Mouse (Mus musculus): ENCODE results near the gene Gm45717. TPM values are rescaled to one million over a fixed set of nuclear protein-coding genes. Genes with fewer than 3 reads are reported as not detected.
"Not testable (repeated sequence)": the region's sequence is repeated elsewhere in the genome, so short reads cannot be mapped to it uniquely, and the experiment has no call there.

Gm45717 gene
- total and polyA plus RNA-seq, 3 experiments: not detected

GRCm38 (mm10) chr7:140981704-140982103 is 26.0 kb upstream of the Gm45717 start:
- Histone ChIP-seq H3K27me3 (ENCODE audit: insufficient read depth, low read length) (peaks cover 21% of the 10 kb centered on the region), H3K4me3 (ENCODE audit: low read depth, low read length) (no peak overlapping the region), H3K36me3 (replicated peaks) (no peaks in the 10 kb centered on the region), H3K9me3 (replicated peaks) (0 out of 2 replicates have a peak, but pooled peaks cover 2% of the 10 kb centered on the region), H3K4me1 (ENCODE audit: insufficient read depth, low read depth, low read length) (peaks cover 9% of the 10 kb centered on the region; the same call in 1 of the 2 replicates)
- ATAC-seq (ENCODE audit: extremely low read depth, insufficient number of reproducible peaks, low FRiP score, poor library complexity, severe bottlenecking) (no peak; the same call in 1 of the 2 replicates), DNase-seq (ENCODE audit: low spot score) (no peak)
- no peak for TF ChIP-seq TAL1 (conservative IDR thresholded peaks at IDR 0.05; ENCODE audit: low read depth, low read length)
- no peak for TF ChIP-seq CTCF (IDR thresholded peaks at IDR 0.05; ENCODE audit: low read depth, low read length)
- no peak for TF ChIP-seq GATA2 (IDR thresholded peaks at IDR 0.05; ENCODE audit: borderline replicate concordance, low read depth, low read length)
- no peak for TF ChIP-seq GATA1 (IDR thresholded peaks at IDR 0.05; ENCODE audit: borderline replicate concordance, low read length)

- H3K9me3 ChIP-seq (replicated peaks); H3K4me1 ChIP-seq (ENCODE audit: insufficient read depth, low read depth, low read length); H3K36me3 ChIP-seq (replicated peaks); H3K4me3 ChIP-seq (ENCODE audit: low read depth, low read length); ATAC-seq (ENCODE audit: extremely low read depth, insufficient number of reproducible peaks, low FRiP score, poor library complexity, severe bottlenecking); DNase-seq (ENCODE audit: low spot score): not testable (repeated sequence)
- H3K27me3 ChIP-seq (ENCODE audit: insufficient read depth, low read length): peaks cover 12% of the 10 kb centered on the region; the same call in 1 of the 2 replicates
Measured at GRCm38 (mm10) chr7:140976720-140977119, 21.0 kb upstream of the Gm45717 start.

GRCm38 (mm10) chr7:140975465-140975864 is 19.7 kb upstream of the Gm45717 start:
- Histone ChIP-seq H3K9me3 (replicated peaks) (no peaks in the 10 kb centered on the region), H3K36me3 (replicated peaks) (no peaks in the 10 kb centered on the region), H3K27me3 (ENCODE audit: insufficient read depth, low read length) (peaks cover 17% of the 10 kb centered on the region; the same call in 1 of the 2 replicates), H3K4me3 (ENCODE audit: low read depth, low read length) (no peak overlapping the region), H3K4me1 (ENCODE audit: insufficient read depth, low read depth, low read length) (no peaks in the 10 kb centered on the region; the same call in 1 of the 2 replicates)
- ATAC-seq (ENCODE audit: extremely low read depth, insufficient number of reproducible peaks, low FRiP score, poor library complexity, severe bottlenecking) (no peak), DNase-seq (ENCODE audit: low spot score) (no peak)
- no peak for TF ChIP-seq GATA1 (IDR thresholded peaks at IDR 0.05; ENCODE audit: borderline replicate concordance, low read length)
- TF ChIP-seq GATA2 (IDR thresholded peaks at IDR 0.05; ENCODE audit: borderline replicate concordance, low read depth, low read length): no peak
- TF ChIP-seq CTCF (IDR thresholded peaks at IDR 0.05; ENCODE audit: low read depth, low read length): no peak
- no peak for TF ChIP-seq TAL1 (conservative IDR thresholded peaks at IDR 0.05; ENCODE audit: low read depth, low read length)
- no peak for TF ChIP-seq POLR2AphosphoS5 (IDR thresholded peaks at IDR 0.05; ENCODE audit: insufficient replicate concordance, low read depth, low read length)

GRCm38 (mm10) chr7:140974940-140975339 is 19.2 kb upstream of the Gm45717 start:
- Histone ChIP-seq H3K4me3 (ENCODE audit: low read depth, low read length) (no peak overlapping the region), H3K9me3 (replicated peaks) (no peaks in the 10 kb centered on the region), H3K4me1 (ENCODE audit: insufficient read depth, low read depth, low read length) (no peaks in the 10 kb centered on the region; the same call in 1 of the 2 replicates), H3K36me3 (replicated peaks) (no peaks in the 10 kb centered on the region), H3K27me3 (ENCODE audit: insufficient read depth, low read length) (peaks cover 21% of the 10 kb centered on the region; the same call in 1 of the 2 replicates)
- TF ChIP-seq GATA1 (IDR thresholded peaks at IDR 0.05; ENCODE audit: borderline replicate concordance, low read length) (no peak), POLR2AphosphoS5 (IDR thresholded peaks at IDR 0.05; ENCODE audit: insufficient replicate concordance, low read depth, low read length) (no peak), CTCF (IDR thresholded peaks at IDR 0.05; ENCODE audit: low read depth, low read length) (no peak), GATA2 (IDR thresholded peaks at IDR 0.05; ENCODE audit: borderline replicate concordance, low read depth, low read length) (no peak)
- ATAC-seq (ENCODE audit: extremely low read depth, insufficient number of reproducible peaks, low FRiP score, poor library complexity, severe bottlenecking) (no peak), DNase-seq (ENCODE audit: low spot score) (no peak)

- Histone ChIP-seq H3K9me3 (replicated peaks) (no peaks in the 10 kb centered on the region), H3K27me3 (ENCODE audit: insufficient read depth, low read length) (peaks cover 27% of the 10 kb centered on the region), H3K36me3 (replicated peaks) (no peaks in the 10 kb centered on the region), H3K4me1 (ENCODE audit: insufficient read depth, low read depth, low read length) (no peaks in the 10 kb centered on the region; the same call in 1 of the 2 replicates), H3K4me3 (ENCODE audit: low read depth, low read length) (no peak overlapping the region)
- no peak for TF ChIP-seq POLR2AphosphoS5 (IDR thresholded peaks at IDR 0.05; ENCODE audit: insufficient replicate concordance, low read depth, low read length)
- no peak for TF ChIP-seq GATA2 (IDR thresholded peaks at IDR 0.05; ENCODE audit: borderline replicate concordance, low read depth, low read length)
- no peak for ATAC-seq (ENCODE audit: extremely low read depth, insufficient number of reproducible peaks, low FRiP score, poor library complexity, severe bottlenecking)
- DNase-seq (ENCODE audit: low spot score): no peak
Measured at GRCm38 (mm10) chr7:140973396-140974165, 17.8 kb upstream of the Gm45717 start.

GRCm38 (mm10) chr7:140971479-140972171 is 15.9 kb upstream of the Gm45717 start:
- Histone ChIP-seq H3K4me1 (ENCODE audit: insufficient read depth, low read depth, low read length) (peaks cover 3% of the 10 kb centered on the region), H3K27me3 (ENCODE audit: insufficient read depth, low read length) (peaks cover 35% of the 10 kb centered on the region), H3K4me3 (ENCODE audit: low read depth, low read length) (no peak overlapping the region), H3K9me3 (replicated peaks) (no peaks in the 10 kb centered on the region), H3K36me3 (replicated peaks) (no peaks in the 10 kb centered on the region)
- DNase-seq (ENCODE audit: low spot score) (no peak), ATAC-seq (ENCODE audit: extremely low read depth, insufficient number of reproducible peaks, low FRiP score, poor library complexity, severe bottlenecking) (no peak)
- TF ChIP-seq GATA2 (IDR thresholded peaks at IDR 0.05; ENCODE audit: borderline replicate concordance, low read depth, low read length) (no peak), POLR2AphosphoS5 (IDR thresholded peaks at IDR 0.05; ENCODE audit: insufficient replicate concordance, low read depth, low read length) (no peak), CTCF (IDR thresholded peaks at IDR 0.05; ENCODE audit: low read depth, low read length) (no peak), GATA1 (IDR thresholded peaks at IDR 0.05; ENCODE audit: borderline replicate concordance, low read length) (no peak), TAL1 (conservative IDR thresholded peaks at IDR 0.05; ENCODE audit: low read depth, low read length) (no peak)
